Mouse (Mus musculus): ENCODE results near the gene Padi2. TPM values are rescaled to one million over a fixed set of nuclear protein-coding genes. Genes with fewer than 3 reads are reported as not detected.

Padi2 gene
- total and polyA plus RNA-seq, 3 experiments = 0.04 TPM; not detected in 2

DNA sequence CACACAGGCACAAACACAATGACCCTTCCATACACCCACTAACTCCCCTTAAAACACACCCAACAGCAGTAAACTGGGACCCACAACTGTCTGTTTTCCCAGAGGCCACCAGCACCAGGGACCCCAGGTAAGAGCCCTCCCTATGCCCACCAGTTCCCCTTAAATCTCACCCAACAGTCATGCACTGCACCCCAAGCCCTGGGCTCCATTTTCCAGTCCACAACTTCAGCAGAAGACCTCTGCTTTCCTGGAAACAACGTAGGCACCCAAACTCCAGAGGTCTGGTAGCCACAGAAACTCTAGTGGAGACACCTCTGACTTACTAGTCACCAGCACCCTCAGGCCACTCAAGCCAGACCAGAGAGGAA lies 14.0 kb upstream of the Padi2 start:
- H3K36me3 ChIP-seq (replicated peaks in 1 of 2; ENCODE audit: control insufficient read depth in 1 of 2, insufficient read depth in 1 of 2, low read length in 1 of 2) = no peaks in the 10 kb centered on the region
- peaks cover 17% of the 10 kb centered on the region for H3K27me3 ChIP-seq (replicated peaks)
- H3K27ac ChIP-seq (ENCODE audit: insufficient read depth, low read depth) = no peak overlapping the region
- H3K9me3 ChIP-seq (replicated peaks; ENCODE audit: low read length) = peaks cover 8% of the 10 kb centered on the region
- H3K9ac ChIP-seq (ENCODE audit: insufficient read depth, low read depth) = no peak overlapping the region
- no peak overlapping the region for H3K4me2 ChIP-seq (ENCODE audit: insufficient read depth, low read depth, poor library complexity, severe bottlenecking)
- DNase-seq (ENCODE audit: extremely low read depth) = no peak
- TF ChIP-seq TBP (conservative IDR thresholded peaks at IDR 0.05; ENCODE audit: low read depth, low read length) (no peak), BHLHE40 (IDR thresholded peaks at IDR 0.05; ENCODE audit: low read depth, low read length) (no peak), MAZ (IDR thresholded peaks at IDR 0.05; ENCODE audit: low read depth, low read length) (no peak), JUND (conservative IDR thresholded peaks at IDR 0.05; ENCODE audit: low read depth, low read length) (no peak), USF1 (IDR thresholded peaks at IDR 0.05; ENCODE audit: low read depth, low read length) (no peak), SIN3A (IDR thresholded peaks at IDR 0.05; ENCODE audit: low read length) (no peak), KAT2A (IDR thresholded peaks at IDR 0.05; ENCODE audit: insufficient replicate concordance, low read length) (no peak), ZMIZ1 (IDR thresholded peaks at IDR 0.05; ENCODE audit: low read depth, low read length) (no peak), SMC3 (IDR thresholded peaks at IDR 0.05; ENCODE audit: low read depth, low read length) (no peak), POLR2AphosphoS2 (IDR thresholded peaks at IDR 0.05; ENCODE audit: low read depth, low read length) (no peak), ETS1 (conservative IDR thresholded peaks at IDR 0.05; ENCODE audit: low read depth, low read length) (no peak), MAX (IDR thresholded peaks at IDR 0.05; ENCODE audit: low read length) (no peak), ZNF384 (IDR thresholded peaks at IDR 0.05; ENCODE audit: low read depth, low read length) (no peak), RAD21 (IDR thresholded peaks at IDR 0.05; ENCODE audit: low read depth, low read length) (no peak), ZC3H11A (IDR thresholded peaks at IDR 0.05; ENCODE audit: low read depth, low read length) (no peak), JUN (IDR thresholded peaks at IDR 0.05; ENCODE audit: insufficient read depth, low read depth, low read length) (no peak), EP300 (IDR thresholded peaks at IDR 0.05; ENCODE audit: low read length) (no peak), TCF12 (IDR thresholded peaks at IDR 0.05; ENCODE audit: low read depth, low read length) (no peak)
- dilution Hi-C loops (cut with MboI; ENCODE audit: extremely low pct_ligation_motif_present, extremely low pct_unique_long_range_greater_than_20kb, low sequenced_read_pairs) (no loop called here), in situ Hi-C loops (cut with MboI; ENCODE audit: low pct_ligation_motif_present, low pct_unique_long_range_greater_than_20kb, low sequenced_read_pairs) (no loop called here)
- no peaks in the 10 kb centered on the region for H3K4me1 ChIP-seq (ENCODE audit: control insufficient read depth in 1 of 2, insufficient read depth in 2 of 2)
- no peak overlapping the region for H3K4me3 ChIP-seq (replicated peaks in 1 of 3; ENCODE audit: low read depth in 2 of 3, low read length in 2 of 3, poor library complexity in 1 of 3)
- no peaks in the 10 kb centered on the region for H3K79me2 ChIP-seq (replicated peaks; ENCODE audit: control insufficient read depth, extremely low read depth, insufficient read depth, poor library complexity, severe bottlenecking)

DNA sequence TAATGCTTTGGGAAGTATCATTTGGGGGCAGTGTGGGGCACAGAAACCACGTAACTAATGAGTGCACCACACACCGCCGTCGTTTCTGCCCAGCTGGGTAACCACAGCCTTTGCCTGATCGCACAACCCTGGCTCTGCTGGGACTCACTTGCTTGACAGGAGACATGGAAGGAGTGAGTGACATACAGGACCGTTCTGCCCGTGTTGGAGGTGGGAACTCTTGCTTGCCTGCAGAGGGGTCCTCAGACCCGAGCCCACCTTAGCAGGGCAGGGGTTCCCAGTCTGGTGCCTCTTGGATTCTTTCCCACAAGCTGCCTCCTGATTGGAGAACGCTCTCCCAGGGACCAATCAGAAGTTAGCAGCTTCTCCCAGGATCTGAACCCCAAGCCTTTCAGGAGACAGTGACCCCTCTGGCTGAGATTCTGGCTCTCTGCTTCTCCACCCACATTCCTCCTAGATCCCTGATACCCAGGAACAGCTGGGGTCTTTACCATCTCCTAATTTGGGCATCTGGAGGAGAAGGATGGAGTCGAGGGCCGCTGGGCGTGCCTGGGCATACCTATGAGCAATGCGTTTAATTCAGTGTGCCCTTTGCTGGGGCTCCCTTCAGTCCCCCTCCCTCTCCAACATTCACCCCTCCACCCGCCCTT lies 1.2 kb upstream of the Padi2 start:
- no peak overlapping the region for H3K4me3 ChIP-seq (replicated peaks in 1 of 3; ENCODE audit: low read depth in 2 of 3, low read length in 2 of 3, poor library complexity in 1 of 3)
- in situ Hi-C loops (cut with MboI; ENCODE audit: low pct_ligation_motif_present, low pct_unique_long_range_greater_than_20kb, low sequenced_read_pairs) (loop anchor here (5.0 to 10.0 kb wide), 3 partner anchors 52 to 118 kb away; no protein-coding TSS in a partner anchor), dilution Hi-C loops (cut with MboI; ENCODE audit: extremely low pct_ligation_motif_present, extremely low pct_unique_long_range_greater_than_20kb, low sequenced_read_pairs) (no loop called here)
- H3K27me3 ChIP-seq (replicated peaks) = peaks cover 91% of the 10 kb centered on the region
- no peak overlapping the region for H3K9ac ChIP-seq (ENCODE audit: insufficient read depth, low read depth)
- no peaks in the 10 kb centered on the region for H3K9me3 ChIP-seq (replicated peaks; ENCODE audit: low read length)
- peaks cover 4 to 14% of the 10 kb centered on the region in 2 experiments; a peak in 2 of 4 replicates for H3K4me1 ChIP-seq (ENCODE audit: control insufficient read depth in 1 of 2, insufficient read depth in 2 of 2)
- no peaks in the 10 kb centered on the region for H3K36me3 ChIP-seq (replicated peaks in 1 of 2; ENCODE audit: control insufficient read depth in 1 of 2, insufficient read depth in 1 of 2, low read length in 1 of 2)
- no peak overlapping the region for H3K4me2 ChIP-seq (ENCODE audit: insufficient read depth, low read depth, poor library complexity, severe bottlenecking)
- no peak overlapping the region for H3K27ac ChIP-seq (ENCODE audit: insufficient read depth, low read depth)
- no peaks in the 10 kb centered on the region for H3K79me2 ChIP-seq (replicated peaks; ENCODE audit: control insufficient read depth, extremely low read depth, insufficient read depth, poor library complexity, severe bottlenecking)
- DNase-seq (ENCODE audit: extremely low read depth) = no peak
- no peak for TF ChIP-seq ZMIZ1 (IDR thresholded peaks at IDR 0.05; ENCODE audit: low read depth, low read length)

All from CH12.LX (cell line).